Mouse (Mus musculus) intestine, embryonic 16.5 days (tissue): ENCODE data around the gene Exosc6. TPM values are rescaled to one million over a fixed set of nuclear protein-coding genes. Genes with fewer than 3 reads are reported as not detected.

Experiments used
- microRNA-seq: library from miRNA; unstranded; fragments of <30 nt; microRNA quantifications from one replicate; pipeline ENCODE4, GENCODE M21; 2016
- polyA plus RNA-seq: library from polyadenylated mRNA; unstranded; fragments of >200 nt; fragmentation: Nextera tagmentation; extraction: Ambion mirVana; gene quantifications from 2 replicates; pipeline ENCODE4 v1.2.1, GENCODE M21; 2015

Gene Exosc6
- polyA plus RNA-seq, 1 experiment from 2014 or later = 7.8 TPM

Small RNAs within 50 kb of the gene (microRNA-seq; reads per million reads assigned to microRNA genes)
- gene Gm24103 (not detected), gene Mir3473d (0.91 reads per million)

Other genes starting within 250 kb of the Exosc6 start
- gene Cog4, start 209.7 kb upstream of the Exosc6 start, polyA plus RNA-seq = 78.5 and 79.3 TPM in 2 replicates
- gene Sf3b3, start 209.6 kb upstream of the Exosc6 start, polyA plus RNA-seq = 107 and 114 TPM in 2 replicates
- gene Fuk, start 153.9 kb upstream of the Exosc6 start, polyA plus RNA-seq = 13.8 and 15.1 TPM in 2 replicates
- 10.7 and 11.1 TPM in 2 replicates for gene St3gal2, start 136.4 kb upstream of the Exosc6 start, polyA plus RNA-seq
- gene Ddx19a, start 58.5 kb upstream of the Exosc6 start, polyA plus RNA-seq = 11.5 and 12.0 TPM in 2 replicates
- gene Ddx19b, start 24.6 kb upstream of the Exosc6 start, polyA plus RNA-seq = 6.9 and 7.4 TPM in 2 replicates
- gene Aars, start 23.2 kb upstream of the Exosc6 start, polyA plus RNA-seq = 51.6 and 52.3 TPM in 2 replicates
- 0.07 and 0.09 TPM in 2 replicates for gene Clec18a, start 36.1 kb downstream of the Exosc6 start, polyA plus RNA-seq
- gene Pdpr, start 38.3 kb downstream of the Exosc6 start, polyA plus RNA-seq = 6.5 and 8.5 TPM in 2 replicates
- gene Glg1, start 202.9 kb downstream of the Exosc6 start, polyA plus RNA-seq = 43.7 and 48.5 TPM in 2 replicates
- gene Rfwd3, start 243.9 kb downstream of the Exosc6 start, polyA plus RNA-seq = 44.7 and 46.4 TPM in 2 replicates